Mouse (Mus musculus): ENCODE data around the gene Tcte2. TPM values are rescaled to one million over a fixed set of nuclear protein-coding genes. Genes with fewer than 3 reads are reported as not detected.

The Tcte2 gene
- total and polyA plus RNA-seq, 3 experiments, result 0.17 TPM; not detected in 2

DNA sequence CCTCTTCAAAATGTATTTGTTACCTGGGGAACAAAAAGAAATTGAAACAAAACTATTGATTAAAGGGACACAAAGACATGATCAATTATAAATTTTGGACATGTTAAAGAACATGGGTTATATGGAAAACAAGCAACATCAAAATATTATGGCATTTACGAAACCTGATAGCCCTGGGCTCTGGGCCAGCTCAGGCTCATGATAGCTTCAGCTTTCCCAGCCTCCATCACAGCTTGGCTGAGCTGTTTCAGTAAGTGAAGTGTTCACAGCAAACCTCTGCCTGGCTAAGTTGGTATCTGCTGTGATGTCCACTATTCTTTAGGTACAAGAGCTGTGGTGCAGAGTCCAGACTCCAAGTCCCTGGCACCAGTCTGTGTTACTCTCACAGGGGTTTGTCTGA is 67.4 kb downstream of the Tcte2 start:
- Histone ChIP-seq H3K79me2 (replicated peaks; ENCODE audit: control insufficient read depth, extremely low read depth, insufficient read depth, poor library complexity, severe bottlenecking) (no peaks in the 10 kb centered on the region), H3K4me3 (replicated peaks in 1 of 3; ENCODE audit: low read depth in 2 of 3, low read length in 2 of 3, poor library complexity in 1 of 3) (no peak overlapping the region), H3K36me3 (replicated peaks in 1 of 2; ENCODE audit: control insufficient read depth in 1 of 2, insufficient read depth in 1 of 2, low read length in 1 of 2) (no peaks in the 10 kb centered on the region), H3K9me3 (replicated peaks; ENCODE audit: low read length) (no peaks in the 10 kb centered on the region), H3K27me3 (replicated peaks) (no peaks in the 10 kb centered on the region), H3K4me2 (ENCODE audit: insufficient read depth, low read depth, poor library complexity, severe bottlenecking) (no peak overlapping the region), H3K27ac (ENCODE audit: insufficient read depth, low read depth) (no peak overlapping the region), H3K9ac (ENCODE audit: insufficient read depth, low read depth) (no peak overlapping the region), H3K4me1 (ENCODE audit: control insufficient read depth in 1 of 2, insufficient read depth in 2 of 2) (peaks cover 5 to 7% of the 10 kb centered on the region in 2 experiments; a peak in 3 of 4 replicates)
- no peak for DNase-seq (ENCODE audit: extremely low read depth)
- TF ChIP-seq MXI1 (IDR thresholded peaks at IDR 0.05; ENCODE audit: low read depth, low read length) (no peak), GABPA (IDR thresholded peaks at IDR 0.05; ENCODE audit: insufficient replicate concordance, low read depth, low read length) (no peak), ZNF384 (IDR thresholded peaks at IDR 0.05; ENCODE audit: low read depth, low read length) (no peak), JUN (IDR thresholded peaks at IDR 0.05; ENCODE audit: insufficient read depth, low read depth, low read length) (no peak), RAD21 (IDR thresholded peaks at IDR 0.05; ENCODE audit: low read depth, low read length) (no peak), HCFC1 (IDR thresholded peaks at IDR 0.05; ENCODE audit: low read depth, low read length) (no peak)
- dilution Hi-C loops (cut with MboI; ENCODE audit: extremely low pct_ligation_motif_present, extremely low pct_unique_long_range_greater_than_20kb, low sequenced_read_pairs), result no loop called here
- in situ Hi-C loops (cut with MboI; ENCODE audit: low pct_ligation_motif_present, low pct_unique_long_range_greater_than_20kb, low sequenced_read_pairs), result no loop called here

DNA sequence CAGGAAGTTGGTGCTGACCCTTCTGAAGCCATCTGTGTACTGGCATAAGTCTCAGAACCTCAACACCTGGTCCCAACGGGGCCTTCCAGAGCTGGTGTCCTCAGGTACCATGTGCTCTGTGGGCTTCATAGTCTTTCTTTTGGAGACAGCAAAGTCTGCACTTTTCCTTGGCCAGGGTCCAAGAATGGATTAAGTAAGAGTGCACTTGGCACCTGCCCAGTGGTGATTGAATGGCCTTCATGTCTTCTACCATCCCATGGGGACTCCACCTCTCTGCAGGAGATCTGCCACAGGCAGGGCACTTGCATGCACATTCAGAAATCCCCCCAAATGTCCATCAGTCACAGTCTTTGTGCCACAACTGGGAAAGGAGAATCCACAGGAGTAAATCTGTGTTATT is 74.0 kb downstream of the Tcte2 start:
- Histone ChIP-seq H3K36me3 (replicated peaks in 1 of 2; ENCODE audit: control insufficient read depth in 1 of 2, insufficient read depth in 1 of 2, low read length in 1 of 2) (no peaks in the 10 kb centered on the region), H3K4me1 (ENCODE audit: control insufficient read depth in 1 of 2, insufficient read depth in 2 of 2) (peaks cover 25 to 47% of the 10 kb centered on the region in 2 experiments), H3K4me2 (ENCODE audit: insufficient read depth, low read depth, poor library complexity, severe bottlenecking) (no peak overlapping the region), H3K4me3 (replicated peaks in 1 of 3; ENCODE audit: low read depth in 2 of 3, low read length in 2 of 3, poor library complexity in 1 of 3) (no peak overlapping the region), H3K9ac (ENCODE audit: insufficient read depth, low read depth) (no peak overlapping the region), H3K27ac (ENCODE audit: insufficient read depth, low read depth) (no peak overlapping the region), H3K79me2 (replicated peaks; ENCODE audit: control insufficient read depth, extremely low read depth, insufficient read depth, poor library complexity, severe bottlenecking) (no peaks in the 10 kb centered on the region), H3K27me3 (replicated peaks) (no peaks in the 10 kb centered on the region), H3K9me3 (replicated peaks; ENCODE audit: low read length) (no peaks in the 10 kb centered on the region)
- TF ChIP-seq POLR2AphosphoS2 (IDR thresholded peaks at IDR 0.05; ENCODE audit: low read depth, low read length), result no peak
- no peak for TF ChIP-seq SIN3A (IDR thresholded peaks at IDR 0.05; ENCODE audit: low read length)
- no peak for TF ChIP-seq MAFK (IDR thresholded peaks at IDR 0.05; ENCODE audit: insufficient replicate concordance, low read length)
- no peak for TF ChIP-seq TBP (conservative IDR thresholded peaks at IDR 0.05; ENCODE audit: low read depth, low read length)
- no peak for TF ChIP-seq RCOR1 (conservative IDR thresholded peaks at IDR 0.05; ENCODE audit: low read depth, low read length)
- no peak for TF ChIP-seq MAX (IDR thresholded peaks at IDR 0.05; ENCODE audit: low read length)
- no peak for TF ChIP-seq RAD21 (IDR thresholded peaks at IDR 0.05; ENCODE audit: low read depth, low read length)
- no peak for TF ChIP-seq HCFC1 (IDR thresholded peaks at IDR 0.05; ENCODE audit: low read depth, low read length)
- no peak for TF ChIP-seq ETS1 (conservative IDR thresholded peaks at IDR 0.05; ENCODE audit: low read depth, low read length)
- TF ChIP-seq UBTF (IDR thresholded peaks at IDR 0.05; ENCODE audit: low read depth, low read length), result no peak
- no peak for TF ChIP-seq GABPA (IDR thresholded peaks at IDR 0.05; ENCODE audit: insufficient replicate concordance, low read depth, low read length)
- no peak for TF ChIP-seq MXI1 (IDR thresholded peaks at IDR 0.05; ENCODE audit: low read depth, low read length)
- TF ChIP-seq ELF1 (IDR thresholded peaks at IDR 0.05; ENCODE audit: low read depth, low read length), result no peak
- no peak for TF ChIP-seq EP300 (IDR thresholded peaks at IDR 0.05; ENCODE audit: low read length)
- TF ChIP-seq E2F4 (IDR thresholded peaks at IDR 0.05; ENCODE audit: insufficient replicate concordance, low read depth, low read length), result no peak
- TF ChIP-seq CHD1 (IDR thresholded peaks at IDR 0.05; ENCODE audit: low read depth, low read length), result no peak
- TF ChIP-seq BHLHE40 (IDR thresholded peaks at IDR 0.05; ENCODE audit: low read depth, low read length), result no peak
- DNase-seq (ENCODE audit: extremely low read depth), result no peak
- dilution Hi-C loops (cut with MboI; ENCODE audit: extremely low pct_ligation_motif_present, extremely low pct_unique_long_range_greater_than_20kb, low sequenced_read_pairs) (no loop called here), in situ Hi-C loops (cut with MboI; ENCODE audit: low pct_ligation_motif_present, low pct_unique_long_range_greater_than_20kb, low sequenced_read_pairs) (no loop called here)

Data from CH12.LX (cell line).